Mouse (Mus musculus): ENCODE measurements around the gene Fmn2.

DNA sequence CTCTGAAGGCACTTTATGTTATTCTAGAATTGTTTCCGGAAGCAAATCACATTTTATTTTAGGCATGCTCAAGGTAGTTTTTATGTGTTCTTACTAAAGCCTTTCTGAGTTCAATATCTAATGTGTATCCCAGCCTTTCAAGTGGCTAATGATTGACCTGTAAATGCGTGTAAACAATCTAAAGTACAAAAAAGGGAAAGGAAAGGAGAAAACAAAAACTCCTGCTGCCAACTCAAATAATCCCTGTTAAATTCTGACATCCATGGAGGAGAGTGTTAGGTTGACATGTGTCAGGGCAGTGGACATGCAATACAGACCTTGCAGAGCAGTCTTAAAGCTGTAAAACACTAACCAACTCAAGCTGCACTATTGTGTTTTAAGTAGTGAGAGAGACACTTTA, 241.0 kb downstream of the Fmn2 start:
- TF ChIP-seq CTCF (IDR thresholded peaks at IDR 0.05): no peak
- TF ChIP-seq EP300 (IDR thresholded peaks at IDR 0.05): no peak
